Mouse (Mus musculus) CD8-positive naive resting alpha-beta T cell, adult 2 months (primary cell): ENCODE measurements around the gene Zfp652.
A peak's percentile ranks its signal among the peaks of the same experiment; 100 is the strongest.

Experiments
- DNase-seq, 2 experiments: peaks; one replicate each; pipeline ENCODE4 v3.0.0; 2022; ENCODE audit warnings: low read depth in 2 of 2, low spot score in 2 of 2

The Zfp652 gene

GRCm38 (mm10) chr11:95805527-95805926 is 93.1 kb downstream of the Zfp652 start:
- DNase-seq = no peak

DNA sequence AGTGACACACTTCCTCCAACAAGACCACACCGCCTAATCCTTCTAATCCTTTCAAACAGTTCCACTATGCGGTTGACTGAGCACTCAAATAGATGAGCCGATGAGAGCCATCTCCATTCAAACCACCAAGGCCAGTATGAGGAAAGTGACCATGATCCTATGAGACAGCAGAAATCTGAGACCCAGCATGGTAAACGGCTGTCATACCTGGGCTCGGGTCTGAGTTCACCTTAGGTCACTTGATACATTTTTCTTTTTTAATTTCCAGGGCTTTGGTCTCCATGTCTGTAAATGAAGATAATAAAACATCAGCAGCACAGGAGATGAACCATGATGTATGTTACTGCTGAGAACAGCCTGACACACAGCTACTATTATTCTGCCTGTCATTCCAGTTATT is 95.4 kb downstream of the Zfp652 start:
- DNase-seq = no peak

DNA sequence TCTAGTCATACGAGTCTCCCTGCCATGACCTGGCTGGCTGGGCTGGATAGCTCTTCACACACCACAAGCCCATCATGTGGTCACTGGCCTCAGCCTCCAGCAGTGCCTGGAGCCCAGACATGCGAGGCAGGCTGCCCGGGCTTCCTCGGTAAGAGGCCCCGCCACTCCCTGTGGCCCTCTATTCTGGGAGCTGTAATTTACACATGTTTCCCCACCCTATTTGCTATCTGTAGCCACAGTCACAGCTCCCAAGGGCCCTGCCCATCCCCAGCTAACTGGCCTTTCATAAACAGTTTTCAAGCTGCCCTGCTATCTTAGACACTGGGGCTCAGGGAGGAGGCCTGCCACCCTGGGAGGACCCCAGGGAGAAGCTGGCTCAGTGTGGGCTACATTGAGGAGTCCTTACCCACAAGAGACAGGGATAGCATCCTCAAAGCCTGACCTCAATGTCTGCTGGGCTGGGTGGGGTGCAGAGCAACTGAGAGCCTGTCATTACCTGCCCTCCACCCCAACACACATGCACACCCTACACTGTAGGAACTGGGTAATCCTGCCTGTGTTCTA is 96.1 kb downstream of the Zfp652 start:
- no peak for DNase-seq

- no peak for DNase-seq
These were observed 97.1 kb downstream of the Zfp652 start for GRCm38 (mm10) chr11:95809603-95810002.

- DNase-seq = no peak
These were observed 98.4 kb downstream of the Zfp652 start for GRCm38 (mm10) chr11:95810828-95811227.

DNA sequence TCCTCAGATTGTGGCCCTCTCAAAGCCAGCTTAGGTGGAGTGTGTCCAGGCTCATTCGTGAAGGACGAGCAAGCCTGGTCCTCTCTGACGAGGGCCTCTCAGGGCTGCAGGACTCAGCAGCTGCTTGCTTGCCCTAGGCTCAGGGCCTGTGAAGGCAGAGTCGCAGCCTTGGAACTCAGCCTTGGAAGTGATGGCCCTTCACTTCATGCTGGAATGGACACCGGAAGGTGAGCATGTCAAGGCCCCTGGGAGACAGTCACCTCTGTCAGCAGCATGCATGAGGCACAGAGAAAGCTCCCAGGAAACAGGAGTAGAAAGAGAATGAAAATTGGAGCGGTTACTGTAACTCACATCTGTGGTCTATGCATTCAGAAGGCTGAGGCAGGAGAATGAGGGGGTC is 99.3 kb downstream of the Zfp652 start:
- DNase-seq = no peak

DNA sequence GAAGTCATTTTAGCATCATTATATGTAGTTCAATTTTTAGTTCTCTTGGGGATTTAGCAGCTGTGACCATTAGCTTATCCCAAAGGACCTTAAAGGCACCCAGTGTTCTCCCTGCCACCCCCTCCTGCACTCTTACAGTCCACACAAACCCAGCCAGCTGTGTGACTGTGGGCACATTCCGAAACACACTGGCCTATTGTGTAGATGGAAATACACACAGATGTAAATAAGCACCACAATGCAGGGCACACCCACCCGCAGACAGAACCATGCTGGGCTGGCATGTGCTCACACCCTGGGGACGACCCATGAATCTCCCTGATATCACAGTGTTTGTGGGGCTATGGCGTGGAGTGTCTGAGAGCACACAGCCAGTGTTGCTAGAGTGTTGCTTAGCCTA is 99.8 kb downstream of the Zfp652 start:
- DNase-seq = no peak

GRCm38 (mm10) chr11:95814101-95814500 is 101.6 kb downstream of the Zfp652 start:
- no peak for DNase-seq

- no peak for DNase-seq
These were observed 102.4 kb downstream of the Zfp652 start for GRCm38 (mm10) chr11:95814857-95815256.

GRCm38 (mm10) chr11:95815412-95815811 is 102.9 kb downstream of the Zfp652 start:
- no peak for DNase-seq

DNA sequence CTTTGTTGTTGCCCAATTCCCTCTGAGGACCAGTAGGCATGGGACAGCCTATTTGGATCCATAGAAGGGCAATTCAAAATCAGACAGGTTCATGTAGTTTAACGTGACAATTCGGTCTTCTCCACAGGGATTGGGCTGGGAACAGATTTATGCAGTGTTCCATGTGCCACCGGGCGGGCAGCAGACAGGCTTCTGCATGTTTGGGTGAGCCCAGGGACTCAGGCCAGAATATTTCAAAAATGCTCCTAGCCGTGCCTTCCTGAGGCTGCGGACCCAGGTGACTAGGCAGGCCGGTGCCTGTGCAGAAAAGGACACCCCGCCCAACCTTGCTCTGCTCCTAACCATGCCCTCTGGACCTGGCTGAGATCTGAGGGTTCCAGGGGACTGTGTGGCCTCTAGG is 106.7 kb downstream of the Zfp652 start:
- no peak for DNase-seq

DNA sequence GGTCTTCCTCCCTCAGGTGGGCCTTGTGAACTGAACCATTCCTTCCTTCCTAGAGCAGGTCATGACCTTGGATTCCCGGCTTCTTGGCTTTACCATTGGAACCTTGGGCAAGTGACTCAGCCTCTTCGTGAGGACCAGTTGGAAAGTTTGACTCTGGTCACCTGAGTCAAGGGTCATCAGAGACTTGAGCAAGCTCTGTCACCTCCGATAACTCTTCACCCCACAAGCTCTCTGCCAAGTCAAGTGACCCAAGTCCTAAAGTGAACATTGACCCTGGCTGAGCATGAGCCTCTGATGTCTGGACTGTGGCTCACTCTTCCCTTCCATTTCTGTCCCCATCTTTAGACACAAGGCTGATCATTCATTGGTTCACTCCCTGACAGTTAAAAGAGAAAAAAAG is 109.0 kb downstream of the Zfp652 start:
- no peak for DNase-seq

- no peak for DNase-seq
These were observed 110.0 kb downstream of the Zfp652 start for GRCm38 (mm10) chr11:95822437-95822836.

GRCm38 (mm10) chr11:95824071-95824876 is 111.8 kb downstream of the Zfp652 start, which contains the start of gene Phospho1:
TSS of gene Phospho1 (plus strand) at chr11:95824499.
- peak; percentile 59 to 69 for DNase-seq

DNA sequence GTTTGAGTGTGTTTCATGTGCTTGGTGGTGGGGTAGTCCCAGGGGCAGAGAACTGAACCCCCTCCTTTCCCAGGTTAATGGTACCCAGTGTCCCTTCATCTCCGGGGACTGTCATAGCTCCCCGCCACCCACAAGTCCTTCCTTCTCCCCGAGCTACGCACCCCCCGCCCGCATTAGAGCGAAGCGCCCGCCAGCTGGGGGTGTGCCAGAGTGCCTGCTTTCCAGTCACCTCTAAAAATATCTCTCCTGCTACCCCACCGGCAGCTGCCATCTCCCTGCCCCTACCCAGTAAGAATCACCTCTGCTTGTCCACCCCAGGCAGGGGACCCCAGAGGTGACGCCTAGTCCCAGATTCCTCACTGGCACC is 112.4 kb downstream of the Zfp652 start:
- no peak for DNase-seq

DNA sequence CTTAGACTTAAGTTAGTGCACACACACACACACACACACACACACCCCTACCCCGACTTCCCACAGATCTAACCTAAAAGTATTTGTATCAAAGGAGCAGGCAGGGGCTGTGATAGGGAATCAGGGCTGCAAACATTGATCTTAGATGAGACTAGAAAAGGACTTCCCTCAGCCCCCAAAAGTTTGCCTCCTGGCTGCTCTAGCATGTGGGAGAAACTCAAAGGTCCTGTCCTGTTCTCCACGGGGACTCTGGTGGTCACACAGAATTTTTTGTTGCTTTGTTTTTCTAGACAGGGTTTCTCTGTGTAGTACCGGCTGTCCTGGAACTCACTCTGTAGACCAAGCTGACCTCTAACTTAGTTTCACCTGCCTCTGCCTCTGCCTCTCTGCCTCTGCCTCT is 113.2 kb downstream of the Zfp652 start:
- DNase-seq = no peak

DNA sequence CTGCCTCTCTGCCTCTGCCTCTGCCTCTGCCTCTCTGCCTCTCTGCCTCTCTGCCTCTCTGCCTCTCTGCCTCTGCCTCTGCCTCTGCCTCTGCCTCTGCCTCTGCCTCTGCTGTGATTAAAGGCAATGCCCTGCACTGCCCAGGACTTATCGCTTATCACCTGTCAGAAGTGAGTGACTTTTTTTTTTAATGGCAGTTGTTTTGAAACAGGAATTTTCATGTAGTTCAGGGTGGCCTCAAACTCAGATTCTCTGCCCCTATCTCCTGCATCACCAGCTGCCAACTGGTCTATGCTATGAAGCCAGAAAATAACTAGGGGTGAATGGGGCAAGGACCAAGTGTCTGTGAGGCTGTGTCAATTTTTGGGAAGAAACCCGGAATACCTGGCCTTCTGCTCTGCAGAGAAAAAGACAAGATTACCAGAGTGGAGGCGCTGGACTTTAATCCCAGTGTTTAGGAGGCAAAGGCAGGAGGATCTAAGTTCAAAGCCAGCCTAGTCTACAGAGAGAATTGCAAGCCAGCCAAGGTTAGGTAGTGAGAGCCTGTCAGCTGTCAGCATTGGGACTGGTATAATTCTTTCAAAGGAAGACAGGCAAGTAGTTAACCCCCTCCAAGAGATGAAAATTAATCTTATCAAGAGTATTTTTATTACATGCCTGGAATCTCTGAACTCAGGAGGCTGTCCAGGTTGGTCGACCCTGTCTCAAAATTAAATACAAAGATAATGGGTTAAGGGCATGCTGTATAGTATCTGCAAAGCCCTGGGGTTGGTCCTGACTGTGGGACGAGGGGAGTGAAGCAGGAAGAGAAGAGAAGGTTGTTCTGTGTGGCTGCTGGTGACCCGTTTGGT is 114.1 kb downstream of the Zfp652 start:
- no peak for DNase-seq

DNA sequence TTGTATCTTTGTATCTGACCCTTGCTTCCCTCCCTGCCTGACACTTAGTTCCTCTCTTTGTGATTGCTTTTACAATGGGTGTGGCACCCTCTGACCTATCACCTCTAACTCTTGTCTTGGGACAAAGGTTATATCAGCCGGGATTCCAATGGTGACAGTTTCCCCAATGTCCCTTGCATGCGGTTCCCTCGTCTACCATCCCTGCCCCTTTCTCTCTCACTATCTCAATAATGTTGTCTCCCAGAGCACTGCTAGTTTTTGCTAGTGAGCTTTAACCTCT is 114.6 kb downstream of the Zfp652 start:
- no peak for DNase-seq

- peak; percentile 53 to 69 for DNase-seq
These were observed 115.1 kb downstream of the Zfp652 start for GRCm38 (mm10) chr11:95827464-95828085.

GRCm38 (mm10) chr11:95828181-95828964 is 115.9 kb downstream of the Zfp652 start:
- no peak for DNase-seq

DNA sequence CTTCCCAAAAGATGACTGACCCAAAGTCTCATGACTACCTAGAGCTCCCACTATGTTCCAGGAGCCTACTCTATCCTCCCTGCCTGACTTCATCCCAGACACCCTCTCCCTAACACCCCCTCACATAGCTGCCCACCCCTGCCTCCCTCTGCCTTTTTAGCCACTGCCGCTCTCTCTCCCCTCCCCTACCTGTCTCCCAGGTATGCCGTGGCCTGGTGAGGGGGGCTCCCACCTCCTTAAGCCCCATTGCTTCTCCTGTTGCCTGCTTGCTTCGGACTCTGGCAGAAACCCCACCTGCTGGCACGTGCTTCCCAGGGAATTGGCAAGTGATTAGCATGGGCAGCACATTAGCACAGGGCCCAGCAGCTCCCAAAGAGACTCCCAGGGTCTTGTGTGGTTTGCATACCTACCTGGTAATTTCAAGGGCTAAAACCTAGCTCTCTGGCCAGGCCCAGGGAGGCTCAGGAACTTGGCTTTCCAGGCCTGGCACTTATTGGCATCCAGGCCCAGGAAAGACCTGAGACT is 117.1 kb downstream of the Zfp652 start:
- DNase-seq = no peak
